Mouse (Mus musculus) liver, embryonic 14.5 days (tissue): Measurements from ENCODE around the gene Ldlr.

ENCODE experiments used
- CTCF ChIP-seq: IDR thresholded peaks from 2 replicates; pipeline ENCODE4 v1.5.1; 2016; ENCODE audit warnings: antibody characterized with exemption, low read depth, control low read depth
- EP300 ChIP-seq: IDR thresholded peaks from 2 replicates; pipeline ENCODE4 v1.6.1; 2016; ENCODE audit warnings: antibody characterized with exemption, low read depth

- TF ChIP-seq CTCF (peak; percentile 49), EP300 (no peak)
These were observed 40.5 kb upstream of the Ldlr start for GRCm38 (mm10) chr9:21682827-21683226.
